Mouse (Mus musculus) hindbrain, embryonic 15.5 days (tissue): ENCODE measurements at regions not wholly inside any gene's neighbourhood (a gene's known extent, or its start where the extent isn't known, plus 50 kb on each side); places are given as distances from the start of the nearest gene placed in this dataset.

Experiments
- ATAC-seq: fragments of 200-750 bp; cut with Nextera tagmentation; 2 replicates; pipeline ENCODE4 v1.8.0; 2017; ENCODE audit warnings: low read depth, moderate number of reproducible peaks, moderate TSS enrichment; ENCODE audit not compliant: low FRiP score
- H3K27ac ChIP-seq: fragments of 300-500 bp; sonication (generic); replicated peaks from 2 replicates; pipeline ENCODE4 v1.5.1; 2015; ENCODE audit warnings: mild to moderate bottlenecking, inconsistent platforms
- H3K27me3 ChIP-seq: fragments of 300-500 bp; sonication (generic); 2 replicates; pipeline ENCODE4 v1.6.1; 2015; ENCODE audit warnings: control low read depth, inconsistent platforms
- H3K36me3 ChIP-seq: fragments of 300-500 bp; sonication (generic); 2 replicates; pipeline ENCODE4 v1.6.1; 2015; ENCODE audit warnings: control low read depth, inconsistent platforms
- H3K4me1 ChIP-seq: fragments of 300-500 bp; sonication (generic); replicated peaks from 2 replicates; pipeline ENCODE4 v1.6.1; 2015; ENCODE audit warnings: control low read depth, inconsistent platforms
- H3K4me2 ChIP-seq: fragments of 300-500 bp; sonication (generic); 2 replicates; pipeline ENCODE4 v1.6.1; 2015; ENCODE audit warnings: moderate library complexity, mild to moderate bottlenecking, inconsistent platforms
- H3K4me3 ChIP-seq: fragments of 300-500 bp; sonication (generic); 2 replicates; pipeline ENCODE4 v1.5.1; 2015; ENCODE audit warnings: mild to moderate bottlenecking, inconsistent platforms
- H3K9ac ChIP-seq: fragments of 300-500 bp; sonication (generic); 2 replicates; pipeline ENCODE4 v1.6.1; 2015; ENCODE audit warnings: inconsistent platforms
- H3K9me3 ChIP-seq: fragments of 300-500 bp; sonication (generic); 2 replicates; pipeline ENCODE4 v1.6.1; 2016; ENCODE audit warnings: control low read depth, inconsistent platforms
- WGBS: fragments of 180-500 bp; shearing (Covaris S2); methylation state at CpG from one replicate; pipeline ENCODE4 v1.1.7; 2015; 5-methylcytosine and 5-hydroxymethylcytosine counted together

- 84% methylated on average over 6 of the region's 6 CpGs for WGBS
These were observed 673.8 kb upstream of the Arpp21 start for GRCm38 (mm10) chr9:112909311-112910101.

GRCm38 (mm10) chr9:112905955-112906354 lies 670.2 kb upstream of the Arpp21 start:
- WGBS: 84% methylated on average over 6 of the region's 6 CpGs
- Histone ChIP-seq H3K4me2 (no peak overlapping the region), H3K4me1 (no peaks in the 10 kb centered on the region), H3K9me3 (no peaks in the 10 kb centered on the region), H3K27me3 (no peaks in the 10 kb centered on the region), H3K9ac (no peak overlapping the region), H3K4me3 (no peak overlapping the region), H3K27ac (no peak overlapping the region), H3K36me3 (no peaks in the 10 kb centered on the region)
- ATAC-seq: no peak

More at GRCm38 (mm10) chr9:112909311-112910101, 673.8 kb upstream of the Arpp21 start:
- no peak for ATAC-seq
- no peaks in the 10 kb centered on the region for H3K4me1 ChIP-seq
- H3K4me2 ChIP-seq: no peak overlapping the region
- no peaks in the 10 kb centered on the region for H3K27me3 ChIP-seq
- no peaks in the 10 kb centered on the region for H3K36me3 ChIP-seq
- no peak overlapping the region for H3K27ac ChIP-seq
- no peak overlapping the region for H3K4me3 ChIP-seq
- H3K9me3 ChIP-seq: no peaks in the 10 kb centered on the region
- no peak overlapping the region for H3K9ac ChIP-seq

GRCm38 (mm10) chr9:112864921-112865320 lies 629.2 kb upstream of the Arpp21 start:
- no peaks in the 10 kb centered on the region for H3K9me3 ChIP-seq
- H3K36me3 ChIP-seq: no peaks in the 10 kb centered on the region
- H3K4me3 ChIP-seq: no peak overlapping the region
- 72% methylated on average over 1 of the region's 1 CpGs for WGBS
- peaks cover 5% of the 10 kb centered on the region; the same call in 1 of the 2 replicates for H3K4me1 ChIP-seq
- no peaks in the 10 kb centered on the region for H3K27me3 ChIP-seq
- no peak overlapping the region for H3K27ac ChIP-seq
- H3K4me2 ChIP-seq: no peak overlapping the region
- H3K9ac ChIP-seq: no peak overlapping the region
- ATAC-seq: no peak

GRCm38 (mm10) chr9:112861136-112861535 lies 625.4 kb upstream of the Arpp21 start:
- no peak overlapping the region for H3K4me2 ChIP-seq
- no peak overlapping the region for H3K4me3 ChIP-seq
- 48% methylated on average over 8 of the region's 8 CpGs for WGBS
- H3K4me1 ChIP-seq: peaks cover 5% of the 10 kb centered on the region; the same call in 1 of the 2 replicates
- no peaks in the 10 kb centered on the region for H3K27me3 ChIP-seq
- no peaks in the 10 kb centered on the region for H3K36me3 ChIP-seq
- no peak for ATAC-seq
- no peak overlapping the region for H3K27ac ChIP-seq
- H3K9ac ChIP-seq: no peak overlapping the region
- no peaks in the 10 kb centered on the region for H3K9me3 ChIP-seq

- 85% methylated on average over 3 of the region's 3 CpGs for WGBS
- no peak overlapping the region for H3K4me3 ChIP-seq
- H3K9me3 ChIP-seq: no peaks in the 10 kb centered on the region
- no peaks in the 10 kb centered on the region for H3K27me3 ChIP-seq
- peaks cover 5% of the 10 kb centered on the region; the same call in 1 of the 2 replicates for H3K4me1 ChIP-seq
- H3K27ac ChIP-seq: no peak overlapping the region
- no peak overlapping the region for H3K4me2 ChIP-seq
- no peak for ATAC-seq
- H3K9ac ChIP-seq: no peak overlapping the region
- no peaks in the 10 kb centered on the region for H3K36me3 ChIP-seq
These were observed 624.7 kb upstream of the Arpp21 start for GRCm38 (mm10) chr9:112860307-112860893.

- Histone ChIP-seq H3K36me3 (no peaks in the 10 kb centered on the region), H3K4me2 (no peak overlapping the region), H3K9me3 (no peaks in the 10 kb centered on the region), H3K27ac (no peak overlapping the region), H3K27me3 (no peaks in the 10 kb centered on the region), H3K9ac (no peak overlapping the region), H3K4me1 (no peaks in the 10 kb centered on the region), H3K4me3 (no peak overlapping the region)
- WGBS: 59% methylated on average over 6 of the region's 6 CpGs
- ATAC-seq: no peak
These were observed 605.7 kb upstream of the Arpp21 start for GRCm38 (mm10) chr9:112841473-112841872.

GRCm38 (mm10) chr9:112839071-112839793 lies 603.5 kb upstream of the Arpp21 start:
- no peak overlapping the region for H3K4me2 ChIP-seq
- no peak overlapping the region for H3K27ac ChIP-seq
- 87% methylated on average over 7 of the region's 7 CpGs for WGBS
- no peak for ATAC-seq
- no peaks in the 10 kb centered on the region for H3K36me3 ChIP-seq
- H3K27me3 ChIP-seq: no peaks in the 10 kb centered on the region
- H3K4me3 ChIP-seq: no peak overlapping the region
- H3K4me1 ChIP-seq: no peaks in the 10 kb centered on the region
- H3K9ac ChIP-seq: no peak overlapping the region
- H3K9me3 ChIP-seq: no peaks in the 10 kb centered on the region

- 93% methylated on average over 2 of the region's 2 CpGs for WGBS
These were observed 601.8 kb upstream of the Arpp21 start for GRCm38 (mm10) chr9:112837563-112837962.

GRCm38 (mm10) chr9:112834441-112835245 lies 598.9 kb upstream of the Arpp21 start:
- no peaks in the 10 kb centered on the region for H3K36me3 ChIP-seq
- no peaks in the 10 kb centered on the region for H3K27me3 ChIP-seq
- H3K4me1 ChIP-seq: no peaks in the 10 kb centered on the region
- H3K4me3 ChIP-seq: no peak overlapping the region
- H3K27ac ChIP-seq: no peak overlapping the region
- no peak overlapping the region for H3K9ac ChIP-seq
- no peak for ATAC-seq
- H3K4me2 ChIP-seq: no peak overlapping the region
- no peaks in the 10 kb centered on the region for H3K9me3 ChIP-seq
- WGBS: 67% methylated on average over 5 of the region's 5 CpGs

More at GRCm38 (mm10) chr9:112837563-112837962, 601.8 kb upstream of the Arpp21 start:
- no peak overlapping the region for H3K4me3 ChIP-seq
- H3K9ac ChIP-seq: no peak overlapping the region
- H3K4me1 ChIP-seq: no peaks in the 10 kb centered on the region
- no peak overlapping the region for H3K4me2 ChIP-seq
- no peaks in the 10 kb centered on the region for H3K9me3 ChIP-seq
- no peak for ATAC-seq
- H3K36me3 ChIP-seq: no peaks in the 10 kb centered on the region
- H3K27me3 ChIP-seq: no peaks in the 10 kb centered on the region
- H3K27ac ChIP-seq: no peak overlapping the region

GRCm38 (mm10) chr9:112831102-112831501 lies 595.4 kb upstream of the Arpp21 start:
- ATAC-seq: no peak
- no peaks in the 10 kb centered on the region for H3K9me3 ChIP-seq
- no peak overlapping the region for H3K27ac ChIP-seq
- H3K4me1 ChIP-seq: no peaks in the 10 kb centered on the region
- H3K36me3 ChIP-seq: no peaks in the 10 kb centered on the region
- H3K4me2 ChIP-seq: no peak overlapping the region
- H3K27me3 ChIP-seq: no peaks in the 10 kb centered on the region
- H3K4me3 ChIP-seq: no peak overlapping the region
- 74% methylated on average over 2 of the region's 2 CpGs for WGBS
- H3K9ac ChIP-seq: no peak overlapping the region

GRCm38 (mm10) chr9:112828602-112829001 lies 592.9 kb upstream of the Arpp21 start:
- Histone ChIP-seq H3K4me2 (no peak overlapping the region), H3K9me3 (no peaks in the 10 kb centered on the region), H3K9ac (no peak overlapping the region), H3K4me3 (no peak overlapping the region), H3K36me3 (no peaks in the 10 kb centered on the region), H3K27ac (no peak overlapping the region), H3K4me1 (no peaks in the 10 kb centered on the region), H3K27me3 (no peaks in the 10 kb centered on the region)
- WGBS: 85% methylated on average over 4 of the region's 4 CpGs
- ATAC-seq: no peak
